Mouse (Mus musculus): ENCODE measurements at regions not wholly inside any gene's neighbourhood (a gene's known extent, or its start where the extent isn't known, plus 50 kb on each side); places are given as distances from the start of the nearest gene placed in this dataset.

DNA sequence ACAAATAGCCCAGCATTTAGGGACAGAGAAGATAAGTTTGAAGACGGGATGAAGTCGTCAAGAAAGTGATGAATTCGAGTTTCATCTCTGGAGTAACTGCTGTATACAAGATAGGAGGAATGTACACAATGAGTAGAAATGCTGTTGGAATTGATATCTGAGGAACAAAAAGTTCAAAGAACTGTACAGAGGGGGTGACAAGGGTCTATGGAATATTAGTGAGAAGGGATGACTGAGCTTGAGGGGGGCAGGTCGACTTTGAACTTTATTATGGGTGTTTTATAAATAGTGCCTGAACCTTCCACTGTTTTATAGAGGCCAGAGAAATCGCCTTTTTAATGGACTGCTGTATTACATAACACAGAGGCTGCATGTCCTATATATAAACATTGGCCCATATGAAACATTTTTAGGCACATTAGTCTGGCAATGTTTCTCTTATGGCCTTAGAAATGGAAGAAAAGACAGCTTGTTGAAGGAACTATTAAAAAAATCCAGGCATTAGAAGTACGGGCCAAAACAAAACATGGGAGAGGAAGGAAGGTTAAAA, 59.7 kb upstream of the Slc8a1 start:
- Histone ChIP-seq H3K4me3 (ENCODE audit: low read length) (no peak overlapping the region), H3K4me2 (replicated peaks; ENCODE audit: low read depth, low read length) (no peak overlapping the region), H3K4me1 (ENCODE audit: control insufficient read depth, insufficient read depth, low read length) (no peaks in the 10 kb centered on the region), H3K9me3 (ENCODE audit: control insufficient read depth, low read length) (no peaks in the 10 kb centered on the region), H3K27me3 (ENCODE audit: control insufficient read depth, insufficient read depth, low read length) (no peaks in the 10 kb centered on the region), H3K9ac (ENCODE audit: low read depth, low read length) (no peak overlapping the region), H3K27ac (ENCODE audit: low read depth, low read length) (no peak overlapping the region), H3K36me3 (ENCODE audit: control insufficient read depth, insufficient read depth, low read length) (no peaks in the 10 kb centered on the region)
- 77% methylated on average over 6 of the region's 6 CpGs for WGBS
- ATAC-seq (ENCODE audit: low FRiP score, low TSS enrichment): no peak

DNA sequence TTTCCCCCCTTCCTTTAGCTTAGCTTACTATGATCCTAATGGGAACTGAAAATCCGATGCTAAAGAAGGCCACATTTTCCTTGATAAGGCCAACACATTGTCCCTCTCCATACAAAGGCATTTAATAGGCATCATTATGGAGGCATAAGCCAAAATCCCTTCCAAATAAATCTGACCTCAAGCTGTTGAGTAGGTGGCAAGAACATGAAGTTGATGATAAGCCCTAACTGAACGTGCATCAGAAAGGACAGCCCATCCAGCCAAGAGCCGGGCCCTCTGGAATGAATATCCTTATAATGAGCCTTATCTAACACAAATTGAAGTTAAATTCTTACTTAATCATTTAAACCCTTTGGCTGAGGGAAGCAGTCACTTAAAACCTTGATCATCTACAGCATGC, 50.6 kb upstream of the Slc8a1 start:
- H3K4me3 ChIP-seq (ENCODE audit: low read length): no peak overlapping the region
- H3K9ac ChIP-seq (ENCODE audit: low read depth, low read length): no peak overlapping the region
- no peaks in the 10 kb centered on the region for H3K36me3 ChIP-seq (ENCODE audit: control insufficient read depth, insufficient read depth, low read length)
- H3K27ac ChIP-seq (ENCODE audit: low read depth, low read length): no peak overlapping the region
- H3K4me1 ChIP-seq (ENCODE audit: control insufficient read depth, insufficient read depth, low read length): no peaks in the 10 kb centered on the region
- no peak overlapping the region for H3K4me2 ChIP-seq (replicated peaks; ENCODE audit: low read depth, low read length)
- H3K27me3 ChIP-seq (ENCODE audit: control insufficient read depth, insufficient read depth, low read length): no peaks in the 10 kb centered on the region
- no peaks in the 10 kb centered on the region for H3K9me3 ChIP-seq (ENCODE audit: control insufficient read depth, low read length)
- no peak for ATAC-seq (ENCODE audit: low FRiP score, low TSS enrichment)
- WGBS: 89% methylated on average over 3 of the region's 3 CpGs
